Mouse (Mus musculus) limb, embryonic 10.5 days (tissue): Measurements from ENCODE around the gene Akr1d1. TPM values are rescaled to one million over a fixed set of nuclear protein-coding genes. Genes with fewer than 3 reads are reported as not detected.

Experiments used
- DNase-seq: peaks from one replicate; pipeline ENCODE4 v3.0.0-alpha.2; 2017; ENCODE audit warnings: low spot score
- H3K27ac ChIP-seq: fragments of 300-500 bp; sonication (generic); 2 replicates; pipeline ENCODE4 v1.5.1; 2016; ENCODE audit warnings: mild to moderate bottlenecking
- H3K27me3 ChIP-seq: fragments of 300-500 bp; sonication (generic); 2 replicates; pipeline ENCODE4 v1.6.1; 2016; ENCODE audit warnings: low read depth, mild to moderate bottlenecking; ENCODE audit not compliant: poor library complexity, severe bottlenecking
- H3K36me3 ChIP-seq: fragments of 300-500 bp; sonication (generic); 2 replicates; pipeline ENCODE4 v1.6.1; 2016; ENCODE audit warnings: mild to moderate bottlenecking, moderate library complexity
- H3K4me1 ChIP-seq: fragments of 300-500 bp; sonication (generic); 2 replicates; pipeline ENCODE4 v1.6.1; 2016
- H3K4me3 ChIP-seq: fragments of 300-500 bp; sonication (generic); 2 replicates; pipeline ENCODE4 v1.5.1; 2016; ENCODE audit warnings: mild to moderate bottlenecking, moderate library complexity
- H3K9me3 ChIP-seq: fragments of 300-500 bp; sonication (generic); replicated peaks from 2 replicates; pipeline ENCODE4 v1.6.1; 2016; ENCODE audit warnings: mild to moderate bottlenecking
- WGBS: fragments of 180-500 bp; shearing (Covaris S2); methylation state at CpG from one replicate; pipeline ENCODE4 v1.1.7; 2016; 5-methylcytosine and 5-hydroxymethylcytosine counted together
- polyA plus RNA-seq: library from polyadenylated mRNA; unstranded; fragments of >200 nt; fragmentation: Nextera tagmentation; extraction: Ambion mirVana; gene quantifications from 2 replicates; pipeline ENCODE4 v1.2.1, GENCODE M21; 2016

Akr1d1 gene
- polyA plus RNA-seq, 1 experiment from 2014 or later = not detected

DNA sequence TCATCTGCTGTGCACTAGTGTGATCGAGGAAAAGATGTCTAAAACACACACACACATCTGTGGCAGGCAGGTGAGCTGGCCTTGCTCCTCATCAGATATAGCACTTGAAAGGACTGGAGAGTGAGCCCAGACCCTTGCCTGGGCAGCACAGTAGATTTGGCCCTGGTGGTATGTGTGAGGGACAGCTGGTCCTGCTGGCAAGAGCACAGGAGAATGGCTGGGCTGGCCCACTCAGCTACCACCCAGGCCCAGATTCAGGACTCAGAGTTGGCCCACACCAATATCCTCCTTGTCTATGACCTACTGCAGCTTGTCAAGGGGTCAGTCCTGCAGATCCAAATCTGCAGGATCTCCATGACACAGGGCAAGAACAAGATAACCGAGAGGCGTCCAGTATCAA lies 6.9 kb downstream of the Akr1d1 start:
- no peak for DNase-seq
- Histone ChIP-seq H3K27me3 (no peaks in the 10 kb centered on the region), H3K4me1 (no peaks in the 10 kb centered on the region; the same call in 1 of the 2 replicates), H3K27ac (no peak overlapping the region), H3K36me3 (no peaks in the 10 kb centered on the region), H3K4me3 (no peak overlapping the region), H3K9me3 (no peaks in the 10 kb centered on the region)
- 87% methylated on average over 3 of the region's 3 CpGs for WGBS

DNA sequence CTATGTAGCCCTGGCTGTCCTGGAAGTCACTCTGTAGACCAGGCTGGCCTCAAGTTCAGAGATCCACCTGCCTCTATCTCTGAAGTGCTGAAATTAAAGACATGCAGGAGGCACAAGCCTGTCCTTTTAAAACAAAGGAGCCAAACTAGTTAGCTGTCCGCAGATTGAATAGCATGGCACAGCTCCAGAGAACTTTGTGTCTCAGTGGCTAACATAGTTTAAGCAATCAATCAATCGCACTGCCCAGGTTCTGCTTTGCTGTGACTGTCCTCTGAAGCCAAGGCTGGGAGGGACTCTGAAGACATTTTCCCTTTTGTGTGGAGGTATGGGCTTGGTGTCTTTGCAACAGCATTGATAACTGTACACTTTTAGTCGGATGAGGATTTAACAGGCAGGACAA lies 7.8 kb downstream of the Akr1d1 start:
- Histone ChIP-seq H3K9me3 (no peaks in the 10 kb centered on the region), H3K4me1 (no peaks in the 10 kb centered on the region; the same call in 1 of the 2 replicates), H3K36me3 (no peaks in the 10 kb centered on the region), H3K27me3 (no peaks in the 10 kb centered on the region), H3K27ac (no peak overlapping the region), H3K4me3 (no peak overlapping the region)
- WGBS = 89% methylated on average over 3 of the region's 3 CpGs
- DNase-seq = no peak

DNA sequence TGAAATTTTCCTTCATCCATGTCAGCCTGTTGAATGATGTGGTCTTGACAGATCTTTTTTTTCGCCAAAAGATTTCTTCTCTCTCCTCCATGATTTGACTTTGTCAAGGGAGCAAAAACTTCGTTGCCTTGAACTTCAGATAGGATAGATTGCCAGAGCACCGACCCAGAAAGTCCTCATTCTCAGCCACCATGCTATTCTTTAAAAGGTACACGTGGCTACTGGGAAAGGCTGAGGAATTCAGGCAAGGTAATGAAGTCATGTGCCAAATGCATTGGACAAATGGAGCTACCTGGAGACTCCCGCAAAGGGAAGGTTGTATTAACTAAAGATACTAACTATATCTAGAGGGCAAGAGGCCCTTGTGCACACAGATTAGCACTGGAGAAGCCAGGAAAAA lies 8.8 kb downstream of the Akr1d1 start:
- DNase-seq = no peak
- no peaks in the 10 kb centered on the region for H3K27me3 ChIP-seq
- H3K27ac ChIP-seq = no peak overlapping the region; the same call in 1 of the 2 replicates
- H3K4me3 ChIP-seq = no peak overlapping the region
- H3K9me3 ChIP-seq = no peaks in the 10 kb centered on the region
- 85% methylated on average over 5 of the region's 5 CpGs for WGBS
- no peaks in the 10 kb centered on the region; the same call in 1 of the 2 replicates for H3K4me1 ChIP-seq
- H3K36me3 ChIP-seq = no peaks in the 10 kb centered on the region

DNA sequence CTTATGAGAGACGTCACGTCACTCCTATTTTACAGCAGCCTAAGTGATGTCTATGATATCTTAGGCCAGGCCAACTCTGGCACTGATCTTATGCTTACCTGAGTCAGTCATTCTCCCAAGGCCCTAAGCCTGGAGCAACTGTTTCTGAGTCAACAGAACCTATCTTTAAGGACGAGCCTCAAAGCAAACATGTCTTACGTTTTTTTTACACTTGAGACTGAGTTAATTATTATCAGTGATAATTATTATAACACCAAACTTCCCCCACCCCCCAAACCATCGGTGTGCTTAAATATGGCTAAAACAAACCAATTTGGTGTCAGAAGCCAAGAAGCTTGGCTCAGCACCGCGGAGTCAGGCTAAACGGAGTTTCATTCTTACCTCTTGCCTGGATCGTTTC lies 9.4 kb downstream of the Akr1d1 start:
- Histone ChIP-seq H3K4me1 (no peaks in the 10 kb centered on the region; the same call in 1 of the 2 replicates), H3K36me3 (no peaks in the 10 kb centered on the region), H3K9me3 (no peaks in the 10 kb centered on the region), H3K4me3 (no peak overlapping the region), H3K27ac (no peak overlapping the region; the same call in 1 of the 2 replicates), H3K27me3 (no peaks in the 10 kb centered on the region)
- no peak for DNase-seq
- WGBS = 78% methylated on average over 9 of the region's 9 CpGs

DNA sequence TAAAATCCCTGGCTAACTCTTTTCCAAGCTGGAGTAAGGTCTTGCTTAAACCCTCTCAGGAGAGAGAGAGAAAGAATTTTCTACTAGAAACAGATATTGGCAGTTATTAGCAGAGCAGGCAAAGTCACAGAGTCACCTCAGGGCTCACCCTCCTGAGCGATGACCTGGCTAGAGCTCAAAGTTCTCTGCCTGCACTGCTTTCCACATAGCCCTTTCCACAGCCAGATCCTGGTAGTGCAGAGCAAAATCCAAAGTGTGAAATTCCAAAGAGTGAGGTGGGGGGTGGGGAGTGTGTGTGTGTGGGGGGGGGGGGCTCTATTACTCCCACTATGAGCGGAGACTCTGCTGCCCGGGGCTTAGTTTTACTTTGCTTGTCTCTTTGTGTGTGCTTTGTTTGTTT lies 10.1 kb downstream of the Akr1d1 start:
- no peak for DNase-seq
- Histone ChIP-seq H3K27ac (no peak overlapping the region), H3K27me3 (no peaks in the 10 kb centered on the region), H3K4me1 (no peaks in the 10 kb centered on the region; the same call in 1 of the 2 replicates), H3K36me3 (no peaks in the 10 kb centered on the region), H3K9me3 (no peaks in the 10 kb centered on the region), H3K4me3 (no peak overlapping the region)
- WGBS = 66% methylated on average over 3 of the region's 3 CpGs

DNA sequence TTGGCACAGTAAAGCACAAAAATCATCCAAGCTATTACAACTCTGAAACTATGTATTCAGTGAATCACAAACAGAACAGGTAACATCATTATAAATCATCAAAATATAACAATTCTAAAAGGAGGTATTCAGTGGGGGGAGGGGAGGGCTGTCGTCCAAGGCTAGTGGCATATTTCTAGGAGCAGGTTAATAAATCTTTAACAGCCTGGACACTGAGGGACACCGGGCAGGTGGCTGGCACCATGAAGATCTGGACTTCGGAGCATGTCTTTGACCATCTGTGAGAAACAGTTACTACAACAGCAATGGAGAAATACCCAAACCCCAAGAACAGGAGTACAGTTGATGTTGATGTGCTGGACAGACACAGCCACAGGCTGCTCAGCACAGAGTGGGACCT lies 11.2 kb downstream of the Akr1d1 start:
- H3K4me3 ChIP-seq = no peak overlapping the region
- H3K27ac ChIP-seq = no peak overlapping the region
- H3K36me3 ChIP-seq = no peaks in the 10 kb centered on the region
- H3K27me3 ChIP-seq = no peaks in the 10 kb centered on the region
- DNase-seq = no peak
- no peaks in the 10 kb centered on the region; the same call in 1 of the 2 replicates for H3K4me1 ChIP-seq
- 86% methylated on average over 3 of the region's 3 CpGs for WGBS
- no peaks in the 10 kb centered on the region for H3K9me3 ChIP-seq

GRCm38 (mm10) chr6:37542145-37542544 lies 12.2 kb downstream of the Akr1d1 start:
- Histone ChIP-seq H3K4me3 (no peak overlapping the region), H3K27ac (no peak overlapping the region), H3K4me1 (no peaks in the 10 kb centered on the region; the same call in 1 of the 2 replicates), H3K36me3 (no peaks in the 10 kb centered on the region), H3K9me3 (no peaks in the 10 kb centered on the region), H3K27me3 (no peaks in the 10 kb centered on the region)
- DNase-seq = no peak
- WGBS = 94% methylated on average over 3 of the region's 3 CpGs

DNA sequence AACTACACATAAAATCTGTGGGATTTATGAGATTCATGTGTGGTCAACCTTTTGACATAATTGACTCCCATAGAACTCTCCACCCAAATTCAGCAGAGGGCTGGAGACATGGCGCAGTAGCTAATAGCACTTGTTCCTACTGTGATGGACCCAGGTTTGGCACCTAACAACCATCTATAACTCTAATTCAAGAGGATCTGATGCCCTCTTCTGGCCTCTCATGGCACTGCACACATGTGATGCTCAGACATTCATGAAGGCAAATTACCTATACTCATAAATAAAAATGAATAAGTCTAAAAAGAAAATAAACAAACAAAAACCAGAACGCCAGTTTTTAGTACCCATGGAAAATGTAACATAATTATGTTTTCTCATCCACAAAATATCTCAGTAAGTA lies 22.8 kb downstream of the Akr1d1 start:
- 84% methylated on average over 2 of the region's 2 CpGs for WGBS
- H3K27ac ChIP-seq = no peak overlapping the region
- H3K27me3 ChIP-seq = no peaks in the 10 kb centered on the region
- H3K36me3 ChIP-seq = no peaks in the 10 kb centered on the region
- H3K4me3 ChIP-seq = no peak overlapping the region
- no peaks in the 10 kb centered on the region for H3K9me3 ChIP-seq
- DNase-seq = no peak
- H3K4me1 ChIP-seq = no peaks in the 10 kb centered on the region

DNA sequence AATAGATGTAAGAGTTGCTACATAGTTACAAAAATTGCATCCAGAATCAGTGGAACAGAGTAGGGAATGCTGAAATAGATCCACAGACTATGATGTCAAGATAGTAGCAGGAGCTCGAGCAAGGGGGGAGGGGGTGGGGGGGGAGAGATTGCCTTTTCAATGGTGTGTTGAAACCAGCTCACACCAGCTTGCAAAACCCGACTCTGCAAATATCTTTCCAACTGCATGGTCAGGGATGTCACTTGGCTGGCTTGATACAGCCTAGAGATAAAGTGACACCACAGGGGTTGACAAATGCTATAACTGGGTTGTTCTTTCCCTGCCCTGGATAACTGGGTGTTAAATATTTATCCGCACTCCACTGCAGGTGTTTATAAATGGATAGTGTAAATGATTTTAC lies 24.0 kb downstream of the Akr1d1 start:
- Histone ChIP-seq H3K9me3 (no peaks in the 10 kb centered on the region), H3K4me3 (no peak overlapping the region), H3K4me1 (no peaks in the 10 kb centered on the region), H3K27me3 (no peaks in the 10 kb centered on the region), H3K36me3 (no peaks in the 10 kb centered on the region), H3K27ac (no peak overlapping the region)
- no peak for DNase-seq
- WGBS = 81% methylated on average over 3 of the region's 3 CpGs

GRCm38 (mm10) chr6:37554327-37554726 lies 24.4 kb downstream of the Akr1d1 start:
- Histone ChIP-seq H3K4me3 (no peak overlapping the region), H3K4me1 (no peaks in the 10 kb centered on the region), H3K9me3 (no peaks in the 10 kb centered on the region), H3K27ac (no peak overlapping the region), H3K36me3 (no peaks in the 10 kb centered on the region), H3K27me3 (no peaks in the 10 kb centered on the region)
- WGBS = 88% methylated on average over 1 of the region's 1 CpGs
- no peak for DNase-seq

GRCm38 (mm10) chr6:37563861-37564260 lies 33.9 kb downstream of the Akr1d1 start:
- no peaks in the 10 kb centered on the region for H3K4me1 ChIP-seq
- H3K36me3 ChIP-seq = no peaks in the 10 kb centered on the region
- WGBS = 79% methylated on average over 3 of the region's 3 CpGs
- H3K27ac ChIP-seq = no peak overlapping the region
- no peaks in the 10 kb centered on the region for H3K9me3 ChIP-seq
- DNase-seq = no peak
- H3K4me3 ChIP-seq = no peak overlapping the region
- no peaks in the 10 kb centered on the region for H3K27me3 ChIP-seq

- H3K27ac ChIP-seq = no peak overlapping the region
- H3K36me3 ChIP-seq = no peaks in the 10 kb centered on the region
- no peaks in the 10 kb centered on the region for H3K9me3 ChIP-seq
- WGBS = 85% methylated on average over 1 of the region's 1 CpGs
- H3K27me3 ChIP-seq = no peaks in the 10 kb centered on the region
- no peaks in the 10 kb centered on the region for H3K4me1 ChIP-seq
- no peak overlapping the region for H3K4me3 ChIP-seq
- DNase-seq = no peak
These were observed 37.4 kb downstream of the Akr1d1 start for GRCm38 (mm10) chr6:37567363-37567762.

- Histone ChIP-seq H3K27ac (no peak overlapping the region), H3K4me3 (no peak overlapping the region)
- WGBS = 21% methylated on average over 1 of the region's 1 CpGs
These were observed 42.0 kb downstream of the Akr1d1 start for GRCm38 (mm10) chr6:37571939-37572338.

GRCm38 (mm10) chr6:37572935-37573334 lies 43.0 kb downstream of the Akr1d1 start:
- Histone ChIP-seq H3K9me3 (no peaks in the 10 kb centered on the region), H3K27ac (no peak overlapping the region), H3K4me1 (no peaks in the 10 kb centered on the region), H3K4me3 (no peak overlapping the region), H3K27me3 (no peaks in the 10 kb centered on the region), H3K36me3 (no peaks in the 10 kb centered on the region)
- DNase-seq = no peak
- WGBS = 17% methylated on average over 2 of the region's 2 CpGs

More at GRCm38 (mm10) chr6:37571939-37572338, 42.0 kb downstream of the Akr1d1 start:
- no peak for DNase-seq
- Histone ChIP-seq H3K9me3 (no peaks in the 10 kb centered on the region), H3K36me3 (no peaks in the 10 kb centered on the region), H3K4me1 (no peaks in the 10 kb centered on the region), H3K27me3 (no peaks in the 10 kb centered on the region)
